Mouse (Mus musculus) splenic B cell, adult 2 months (primary cell): ENCODE results near the gene Hsd3b7.
A peak's percentile ranks its signal among the peaks of the same experiment; 100 is the strongest.
"Not testable (repeated sequence)": the region's sequence is repeated elsewhere in the genome, so short reads cannot be mapped to it uniquely, and the experiment has no call there.

ENCODE experiments used
- DNase-seq: peaks from one replicate; pipeline ENCODE4 v3.0.0-alpha.2; 2011; ENCODE audit warnings: low read depth, low spot score
- H3K27me3 ChIP-seq: 2 replicates; pipeline ENCODE4 v1.6.1; 2012; ENCODE audit warnings: mild to moderate bottlenecking, low read length, moderate library complexity, mixed read lengths; ENCODE audit not compliant: control insufficient read depth, poor library complexity, insufficient read depth, severe bottlenecking
- H3K36me3 ChIP-seq: 2 replicates; pipeline ENCODE4 v1.6.1; 2012; ENCODE audit warnings: mild to moderate bottlenecking, low read length, moderate library complexity, mixed read lengths; ENCODE audit not compliant: control insufficient read depth, poor library complexity, insufficient read depth, severe bottlenecking

Hsd3b7 gene

DNA sequence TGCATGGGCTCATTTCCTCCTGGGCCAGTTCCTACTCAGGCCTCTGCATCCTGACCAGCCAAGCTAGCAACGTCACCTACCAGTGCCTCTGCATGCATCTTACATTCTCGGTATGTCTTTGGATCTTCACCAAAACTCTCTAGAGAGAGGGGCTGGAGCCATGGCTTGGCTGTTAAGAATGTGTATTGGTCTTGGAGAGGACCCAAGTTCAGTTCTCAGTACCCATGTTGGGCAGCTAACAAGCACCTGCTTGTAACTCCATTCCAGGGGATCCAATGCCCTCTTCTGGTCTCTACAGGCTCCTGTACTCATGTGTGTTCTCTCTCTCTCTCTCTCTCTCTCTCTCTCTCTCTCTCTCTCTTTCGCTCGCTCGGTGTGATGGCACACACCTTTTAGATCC lies 17.4 kb downstream of the Hsd3b7 start:
- H3K27me3 ChIP-seq, result no peaks in the 10 kb centered on the region
- no peaks in the 10 kb centered on the region for H3K36me3 ChIP-seq
- DNase-seq, result no peak

DNA sequence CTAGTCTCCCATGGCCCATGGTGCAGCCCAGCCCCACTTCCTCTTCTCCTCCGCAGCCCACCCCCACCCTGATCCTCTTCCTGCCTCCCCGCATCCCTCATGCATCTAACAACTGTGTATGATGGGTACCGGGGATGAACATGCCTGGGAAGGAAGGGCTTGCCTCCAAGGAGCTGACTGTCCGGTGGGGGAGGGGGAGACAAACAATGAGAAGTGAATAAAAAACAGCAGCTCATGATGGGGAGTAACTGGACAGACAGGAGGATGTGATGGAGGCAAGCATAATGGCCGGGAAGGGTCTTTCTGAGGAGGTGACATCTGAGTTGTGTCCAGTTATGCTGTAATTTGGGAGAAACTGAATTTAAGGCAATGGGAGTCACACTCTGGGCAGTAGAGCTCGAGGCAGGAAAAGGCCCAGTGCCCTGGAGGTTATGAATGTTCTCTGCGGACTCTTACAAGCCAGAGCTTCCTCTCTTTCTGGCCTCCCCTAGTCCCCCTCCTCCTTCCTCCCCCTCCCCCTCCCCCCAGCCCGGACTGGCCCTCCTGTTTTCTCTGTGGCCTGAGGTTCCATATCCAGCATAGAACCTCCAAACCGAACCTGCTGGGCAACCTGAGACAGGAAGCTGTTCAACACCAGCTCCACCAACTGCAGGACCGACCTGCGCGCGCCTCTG lies 20.6 kb downstream of the Hsd3b7 start:
- Histone ChIP-seq H3K27me3 (no peaks in the 10 kb centered on the region; the same call in 1 of the 2 replicates), H3K36me3 (no peaks in the 10 kb centered on the region)

DNA sequence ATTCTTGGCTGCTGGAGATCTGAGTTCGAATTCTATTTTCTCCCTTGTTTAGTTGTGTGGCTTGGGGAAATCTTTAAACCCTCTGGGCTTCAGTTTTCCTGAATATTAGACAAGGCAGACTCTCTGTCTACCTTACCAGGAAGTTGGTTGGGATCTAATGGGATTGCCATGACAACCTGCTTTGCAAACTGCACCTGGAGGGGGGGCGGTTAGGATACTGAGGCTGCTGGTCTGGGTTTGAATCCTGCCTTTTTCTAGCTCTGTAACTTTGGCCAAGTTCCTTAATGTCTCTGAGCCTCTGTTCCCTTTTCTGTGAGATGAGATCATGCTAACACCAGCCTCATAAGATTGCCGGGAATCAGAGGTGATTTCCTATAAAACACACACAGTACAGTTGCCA lies 22.1 kb downstream of the Hsd3b7 start:
- no peaks in the 10 kb centered on the region; the same call in 1 of the 2 replicates for H3K27me3 ChIP-seq
- DNase-seq, result no peak
- H3K36me3 ChIP-seq, result no peaks in the 10 kb centered on the region

More for the DNA sequence above, 20.6 kb downstream of the Hsd3b7 start:
- DNase-seq, result no peak

DNA sequence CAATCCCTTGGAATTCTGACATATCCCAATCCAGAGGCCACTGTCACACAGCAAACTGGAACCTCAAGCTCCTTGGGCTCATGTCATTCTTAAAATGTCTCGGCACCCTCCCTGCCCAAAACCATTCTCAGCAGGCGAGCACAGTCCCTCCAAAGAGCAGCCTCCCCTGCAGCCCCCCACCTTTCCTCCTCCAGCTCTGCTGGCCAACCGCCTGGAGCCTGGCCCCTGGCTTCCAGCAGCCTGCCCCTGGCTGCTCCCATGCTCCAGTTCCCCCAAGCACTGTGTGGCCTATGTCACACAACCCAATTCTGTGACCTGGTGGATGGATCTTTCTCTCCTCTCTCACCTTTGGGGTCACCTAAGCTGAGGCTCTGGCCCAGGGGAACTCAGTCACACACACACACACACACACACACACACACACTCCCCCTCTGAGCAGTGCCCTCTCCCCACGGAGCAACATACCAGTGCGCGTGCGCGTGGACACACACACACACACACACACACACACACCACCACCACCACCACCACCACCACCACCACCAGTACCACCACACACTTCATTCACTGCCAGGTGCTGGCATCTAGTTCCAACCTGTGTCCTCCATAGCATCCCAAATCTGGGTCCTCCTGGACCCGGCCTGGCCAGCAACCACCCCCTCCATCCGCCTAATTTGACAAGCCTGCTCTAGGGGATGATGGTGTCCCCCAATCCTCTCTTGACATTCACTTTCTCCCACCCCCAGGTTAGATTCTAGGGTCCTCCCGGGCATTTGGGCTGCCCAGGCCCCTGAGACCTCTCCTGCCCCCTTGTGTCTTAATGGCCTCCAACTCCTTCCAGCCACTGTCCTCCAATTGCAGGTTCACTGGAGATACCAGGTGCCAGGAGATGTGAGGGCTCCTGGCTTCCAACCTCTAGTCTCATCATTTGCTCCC lies 23.1 kb downstream of the Hsd3b7 start:
- Histone ChIP-seq H3K36me3 (no peaks in the 10 kb centered on the region), H3K27me3 (no peaks in the 10 kb centered on the region; the same call in 1 of the 2 replicates)
- no peak for DNase-seq

DNA sequence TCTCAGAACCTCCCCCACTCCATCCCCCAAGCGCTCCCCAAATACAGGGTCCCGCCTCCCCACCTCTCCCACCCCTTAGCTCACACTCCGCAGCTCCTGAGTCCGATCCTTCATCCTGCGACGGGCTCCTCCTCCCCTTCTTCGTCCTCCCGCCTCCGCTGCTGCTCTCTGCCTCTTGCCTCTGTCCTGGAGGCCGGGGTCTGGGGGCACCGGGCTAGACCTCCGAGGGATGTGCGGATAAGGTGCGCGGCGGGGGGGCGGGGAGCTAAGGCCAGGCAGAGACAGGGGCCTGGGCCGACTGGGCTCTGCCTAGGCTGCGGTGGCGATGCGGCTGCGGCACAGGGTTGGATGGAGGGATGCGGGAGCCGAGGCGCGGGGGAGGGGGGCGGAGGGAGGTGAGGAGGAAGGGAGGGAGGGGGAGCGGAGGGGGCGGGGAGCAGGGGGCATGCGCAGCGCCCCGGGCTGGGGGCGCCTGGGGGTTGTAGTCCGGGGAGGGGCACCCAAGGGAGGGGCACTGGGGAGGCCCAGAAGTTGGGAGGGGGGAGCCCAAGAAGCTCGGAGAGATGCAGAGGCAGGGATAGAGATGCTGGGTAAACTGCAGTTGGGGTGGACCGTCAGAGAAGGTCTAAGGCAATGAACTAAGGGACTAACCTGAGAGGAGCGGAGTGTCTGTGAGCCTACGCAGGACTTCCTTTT lies 23.9 kb downstream of the Hsd3b7 start, which contains the start of the genes Stx4a and Stx1b:
TSS of gene Stx4a (plus strand) at position 119 of the 696 bp plus-strand sequence.
TSS of gene Stx1b (minus strand) at position 374 of the 696 bp plus-strand sequence.
- no peaks in the 10 kb centered on the region; the same call in 1 of the 2 replicates for H3K27me3 ChIP-seq
- no peak for DNase-seq
- H3K36me3 ChIP-seq, result no peaks in the 10 kb centered on the region

DNA sequence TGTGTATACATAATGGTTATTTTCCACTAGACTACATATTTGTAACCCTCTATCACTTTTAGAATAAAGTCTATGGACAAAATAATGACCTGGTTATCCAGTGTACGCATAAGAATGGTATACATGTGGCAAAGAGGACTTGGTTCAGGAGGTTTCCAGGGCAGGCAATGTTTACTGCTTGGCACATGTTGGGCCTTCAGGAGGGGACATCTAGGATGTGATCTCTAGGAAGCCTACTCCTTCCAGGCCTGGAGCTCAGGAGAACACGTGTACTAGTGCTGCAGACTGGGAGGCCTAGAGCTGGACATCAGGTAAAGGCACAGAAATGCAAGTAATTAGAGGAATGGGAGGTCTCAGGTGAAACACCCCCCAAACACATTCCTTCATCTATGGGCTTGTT lies 35.1 kb downstream of the Hsd3b7 start:
- no peaks in the 10 kb centered on the region for H3K36me3 ChIP-seq
- no peak for DNase-seq
- no peaks in the 10 kb centered on the region for H3K27me3 ChIP-seq

DNA sequence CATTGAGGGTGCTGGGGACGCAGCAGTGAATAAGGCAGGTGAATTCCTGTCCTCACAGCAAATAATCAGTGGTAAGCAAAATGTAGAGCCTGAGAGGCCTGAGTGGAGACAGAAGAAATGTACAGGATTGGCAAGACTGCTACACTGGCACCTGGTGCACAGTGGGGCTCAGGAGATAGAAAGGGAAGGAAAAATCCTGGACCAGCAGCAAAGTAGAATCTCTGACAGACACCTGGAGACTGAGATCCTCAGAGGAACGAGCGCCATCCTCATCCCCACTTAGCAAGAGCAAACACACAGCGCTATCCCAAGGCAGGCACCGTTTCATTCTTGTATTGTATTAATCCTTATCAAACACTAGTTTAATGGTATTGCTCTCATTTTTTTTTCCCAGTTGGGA lies 37.1 kb downstream of the Hsd3b7 start:
- no peaks in the 10 kb centered on the region for H3K27me3 ChIP-seq
- no peaks in the 10 kb centered on the region for H3K36me3 ChIP-seq
- no peak for DNase-seq

DNA sequence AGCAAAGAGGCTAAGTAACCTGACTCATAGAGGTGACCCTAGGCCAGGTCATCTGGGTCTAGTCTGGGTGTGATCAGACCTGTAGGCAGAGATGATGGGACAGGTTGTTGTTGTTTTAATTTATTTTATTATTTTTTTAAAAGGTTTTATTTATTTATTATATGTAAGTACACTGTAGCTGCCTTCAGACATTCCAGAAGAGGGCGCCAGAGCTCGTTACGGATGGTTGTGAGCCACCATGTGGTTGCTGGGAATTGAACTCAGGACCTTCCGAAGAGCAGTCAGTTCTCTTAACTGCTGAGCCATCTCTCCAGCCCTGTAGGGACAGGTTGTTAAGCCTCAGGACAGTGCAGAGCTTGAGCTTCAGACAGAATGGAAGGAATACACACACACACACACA lies 37.5 kb downstream of the Hsd3b7 start:
- DNase-seq, H3K36me3 ChIP-seq, H3K27me3 ChIP-seq: not testable (repeated sequence)

DNA sequence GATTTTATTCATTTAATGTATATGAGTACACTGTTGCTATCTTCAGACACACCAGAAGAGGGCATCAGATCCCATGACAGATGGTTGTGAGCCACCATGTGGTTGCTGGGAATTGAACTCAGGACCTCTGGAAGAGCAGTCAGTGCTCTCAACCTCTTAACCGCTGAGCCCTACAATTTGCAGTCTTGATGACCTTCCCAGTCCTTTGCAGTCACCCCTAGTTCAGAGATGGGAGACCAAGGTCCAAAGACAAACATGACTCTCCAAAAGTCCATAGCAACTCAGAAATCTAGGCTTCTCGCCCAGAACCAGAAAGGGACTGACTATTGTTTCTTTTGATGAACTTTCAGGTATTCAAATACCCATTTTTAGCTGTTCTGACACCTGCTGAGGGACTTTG lies 39.6 kb downstream of the Hsd3b7 start:
- H3K36me3 ChIP-seq, H3K27me3 ChIP-seq: not testable (repeated sequence)

DNA sequence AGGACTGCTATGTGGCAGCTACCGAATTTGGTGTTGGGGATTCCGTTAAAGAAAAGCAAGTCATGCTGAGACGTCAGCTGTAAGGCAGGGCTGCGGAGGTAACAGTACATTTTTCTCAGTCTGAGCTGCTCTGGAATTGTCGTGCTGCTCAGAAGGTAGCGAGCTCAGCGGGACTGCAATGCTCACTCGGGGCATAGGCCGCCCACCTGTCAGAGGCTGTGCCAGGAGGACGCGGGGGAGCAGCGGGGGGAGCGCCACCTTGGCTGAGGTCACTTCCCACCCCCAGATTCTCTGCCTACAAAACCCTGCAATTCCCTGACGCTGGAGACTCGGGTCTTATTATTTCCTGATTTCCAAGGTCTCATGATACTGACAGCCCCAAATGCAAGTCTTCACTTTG lies 40.5 kb downstream of the Hsd3b7 start:
- DNase-seq, result no peak
- Histone ChIP-seq H3K36me3 (peaks cover 4% of the 10 kb centered on the region; the same call in 1 of the 2 replicates), H3K27me3 (no peaks in the 10 kb centered on the region)

More for the DNA sequence above, 39.6 kb downstream of the Hsd3b7 start:
- DNase-seq, result not testable (repeated sequence)

DNA sequence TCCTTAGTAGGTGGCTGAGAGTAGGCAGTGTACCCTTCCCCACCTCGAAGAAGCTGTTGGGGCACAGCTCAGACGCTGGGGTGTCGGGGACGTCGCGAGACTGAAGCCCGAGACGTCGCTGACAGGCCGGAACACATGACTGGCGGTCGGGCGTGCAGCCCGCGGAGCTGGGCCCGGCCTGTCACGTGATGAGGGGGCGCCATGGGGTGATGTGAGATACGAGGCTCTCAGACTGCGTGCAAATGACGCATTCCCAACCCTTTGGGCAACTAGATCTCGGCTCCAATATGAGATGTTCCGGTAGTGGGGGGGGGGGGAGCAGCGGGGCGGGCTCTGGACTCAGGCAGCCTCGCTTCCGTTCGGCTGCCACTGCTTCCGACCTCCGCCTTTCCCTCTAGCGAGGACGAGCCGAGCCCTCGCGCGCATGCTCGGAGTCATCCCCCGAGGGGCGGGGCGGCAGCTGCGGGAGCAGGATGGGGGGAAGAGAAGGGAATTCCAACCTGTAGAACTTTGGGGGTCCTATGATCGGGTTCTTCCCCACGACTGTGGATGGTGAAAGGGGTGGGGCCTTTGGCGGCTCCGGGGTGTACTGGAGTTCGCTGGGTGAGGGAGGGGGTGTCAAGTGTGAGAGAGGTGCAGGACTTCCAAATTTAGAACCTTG lies 41.1 kb downstream of the Hsd3b7 start:
- DNase-seq, result peak; percentile 92
- Histone ChIP-seq H3K36me3 (peaks cover 4% of the 10 kb centered on the region), H3K27me3 (no peaks in the 10 kb centered on the region)

DNA sequence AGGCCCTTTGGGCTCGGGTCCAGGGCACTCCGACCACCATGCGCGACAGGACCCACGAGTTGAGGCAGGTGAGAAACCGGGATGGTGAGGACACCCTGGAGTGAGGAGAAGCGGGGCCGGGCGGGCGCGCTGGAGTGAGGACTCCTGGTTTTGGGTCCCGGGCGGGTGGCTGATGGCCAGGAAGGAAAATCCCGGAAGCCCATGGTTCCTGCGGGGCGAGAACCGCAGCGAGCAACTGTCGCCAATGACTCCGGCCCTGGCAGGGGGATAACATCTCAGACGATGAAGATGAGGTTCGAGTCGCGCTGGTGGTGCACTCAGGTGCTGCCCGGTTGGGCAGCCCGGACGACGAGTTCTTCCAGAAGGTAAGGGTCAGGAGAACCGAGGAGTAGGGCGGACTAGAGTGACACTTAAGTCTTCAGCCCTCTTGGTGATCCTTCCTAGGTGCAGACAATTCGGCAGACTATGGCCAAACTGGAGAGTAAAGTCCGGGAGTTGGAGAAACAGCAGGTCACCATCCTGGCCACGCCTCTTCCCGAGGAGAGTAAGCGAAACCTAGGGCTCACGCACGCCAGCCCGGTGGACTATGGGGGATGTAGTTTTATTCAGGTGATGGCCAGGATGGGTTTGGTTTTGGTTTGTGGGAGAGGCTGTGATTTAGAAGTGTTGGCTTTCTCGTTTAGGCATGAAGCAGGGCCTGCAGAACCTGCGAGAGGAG lies 41.8 kb downstream of the Hsd3b7 start:
- peak; percentile 84 for DNase-seq

DNA sequence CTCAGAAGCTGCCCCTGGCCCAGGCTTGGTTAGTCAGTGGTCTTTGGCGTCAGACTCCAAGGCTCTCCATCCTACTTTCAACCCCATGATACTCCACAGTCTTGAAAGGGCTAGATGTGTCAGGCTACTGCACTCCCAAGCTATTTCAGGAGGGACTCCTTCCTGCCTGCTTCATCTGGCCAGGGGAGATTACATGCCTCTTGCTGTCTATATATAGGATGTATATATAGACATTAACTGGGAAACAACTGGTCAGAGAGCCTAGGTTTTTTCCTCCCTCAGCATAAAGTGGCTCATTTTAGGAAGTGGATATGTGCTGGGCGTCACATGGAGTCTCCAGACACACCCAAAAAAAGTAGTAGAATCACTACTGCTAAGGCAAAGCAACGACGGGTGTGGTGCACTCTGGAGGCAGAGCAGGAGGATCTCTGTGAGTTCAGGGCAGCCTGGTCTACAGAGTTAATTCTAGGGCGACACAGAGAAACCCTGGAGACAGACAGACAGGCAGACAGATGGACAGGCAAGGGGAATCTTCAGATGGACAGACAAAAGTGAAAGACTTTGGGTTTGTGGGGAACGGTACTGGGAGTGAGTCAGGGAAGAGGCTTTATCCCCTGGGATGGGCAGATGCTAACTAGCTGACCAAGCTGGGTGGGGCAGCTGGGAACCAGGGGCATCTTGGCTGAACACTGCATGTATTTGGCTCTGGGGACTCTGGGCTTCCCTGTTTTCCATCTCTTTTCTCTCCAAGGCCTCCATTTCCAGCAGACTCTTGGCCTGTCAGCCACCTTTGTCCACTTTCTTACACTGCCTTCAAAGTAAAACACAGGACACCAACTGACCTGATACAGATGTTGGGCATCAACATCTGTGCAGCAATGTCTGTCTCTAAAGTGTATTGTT lies 49.8 kb downstream of the Hsd3b7 start:
- no peak for DNase-seq
- Histone ChIP-seq H3K27me3 (no peaks in the 10 kb centered on the region), H3K36me3 (no peaks in the 10 kb centered on the region; the same call in 1 of the 2 replicates)

More for the DNA sequence above, 41.8 kb downstream of the Hsd3b7 start:
- Histone ChIP-seq H3K27me3 (no peaks in the 10 kb centered on the region), H3K36me3 (peaks cover 4% of the 10 kb centered on the region)
